Mouse (Mus musculus): ENCODE measurements around the gene Klf12.

Gene Klf12

DNA sequence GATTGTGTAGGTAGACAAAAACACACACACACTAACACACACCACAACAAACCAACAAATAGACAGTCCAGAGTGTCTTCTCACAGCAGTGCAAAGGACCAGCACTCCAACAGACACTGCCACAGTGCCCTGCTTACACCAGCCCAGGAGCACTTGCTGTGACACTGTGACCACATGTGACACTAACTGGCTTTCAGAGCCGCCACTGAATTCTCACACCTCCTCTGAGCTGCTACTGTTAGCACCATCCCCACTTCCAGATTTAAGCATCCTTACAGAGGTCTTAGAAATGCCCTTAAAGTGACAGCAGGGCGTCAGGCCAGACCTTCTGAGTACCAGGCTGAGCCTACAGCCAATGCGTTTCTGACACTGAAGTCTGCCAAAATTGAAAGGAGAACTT is 48.7 kb downstream of the Klf12 start:
- DNase-seq (ENCODE audit: inconsistent age in 2 of 2, low spot score in 1 of 2) = peak in 1 of 2 experiments; percentile 41

- peak in 1 of 2 experiments; percentile 35 for DNase-seq (ENCODE audit: inconsistent age in 2 of 2, low spot score in 1 of 2)
These were observed 53.1 kb downstream of the Klf12 start for GRCm38 (mm10) chr14:100231384-100231783.

- DNase-seq (ENCODE audit: inconsistent age in 2 of 2, low spot score in 1 of 2) = no peak
These were observed 56.4 kb downstream of the Klf12 start for GRCm38 (mm10) chr14:100228120-100228519.

DNA sequence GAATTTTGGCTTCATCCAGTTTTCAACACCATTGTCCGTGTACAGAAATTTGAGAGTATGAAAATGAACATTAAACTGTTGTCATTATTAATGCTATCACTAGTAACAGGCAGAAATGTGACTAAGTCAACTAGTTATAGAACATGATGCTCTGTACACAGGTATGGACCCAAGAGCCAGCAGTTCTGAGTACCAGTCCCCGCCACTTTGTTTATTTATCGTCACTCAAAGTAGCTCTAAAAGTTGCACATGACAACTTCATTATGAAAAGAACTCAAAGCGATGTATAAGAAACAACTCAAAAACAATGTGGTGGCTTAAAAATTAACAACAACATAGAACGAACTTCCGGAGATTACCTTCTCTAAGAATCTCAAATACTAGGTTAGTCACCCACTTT is 56.8 kb downstream of the Klf12 start:
- no peak for DNase-seq (ENCODE audit: inconsistent age in 2 of 2, low spot score in 1 of 2)

DNA sequence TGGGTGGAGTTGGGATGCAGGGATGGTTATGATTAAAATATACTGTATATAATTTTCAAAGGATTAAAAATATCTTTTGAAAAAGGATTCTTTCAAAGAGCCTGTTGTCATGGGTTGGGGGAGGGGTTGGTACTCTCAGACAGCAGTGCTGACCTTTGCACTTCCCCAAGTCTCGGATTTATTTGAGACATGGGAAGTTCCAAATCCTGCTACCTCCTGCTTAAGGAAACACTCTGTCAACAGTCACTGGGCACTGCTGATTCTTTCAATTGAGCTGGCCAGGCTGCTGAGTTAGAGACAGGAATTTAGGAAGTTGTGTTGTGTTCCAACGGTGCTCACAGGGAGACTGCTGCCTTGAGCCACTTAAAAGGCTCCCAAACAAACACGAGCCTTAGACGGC is 60.3 kb downstream of the Klf12 start:
- DNase-seq (ENCODE audit: inconsistent age in 2 of 2, low spot score in 1 of 2) = peak; percentile 29 to 65

GRCm38 (mm10) chr14:100222260-100222659 is 62.2 kb downstream of the Klf12 start:
- DNase-seq (ENCODE audit: inconsistent age in 2 of 2, low spot score in 1 of 2) = no peak

DNA sequence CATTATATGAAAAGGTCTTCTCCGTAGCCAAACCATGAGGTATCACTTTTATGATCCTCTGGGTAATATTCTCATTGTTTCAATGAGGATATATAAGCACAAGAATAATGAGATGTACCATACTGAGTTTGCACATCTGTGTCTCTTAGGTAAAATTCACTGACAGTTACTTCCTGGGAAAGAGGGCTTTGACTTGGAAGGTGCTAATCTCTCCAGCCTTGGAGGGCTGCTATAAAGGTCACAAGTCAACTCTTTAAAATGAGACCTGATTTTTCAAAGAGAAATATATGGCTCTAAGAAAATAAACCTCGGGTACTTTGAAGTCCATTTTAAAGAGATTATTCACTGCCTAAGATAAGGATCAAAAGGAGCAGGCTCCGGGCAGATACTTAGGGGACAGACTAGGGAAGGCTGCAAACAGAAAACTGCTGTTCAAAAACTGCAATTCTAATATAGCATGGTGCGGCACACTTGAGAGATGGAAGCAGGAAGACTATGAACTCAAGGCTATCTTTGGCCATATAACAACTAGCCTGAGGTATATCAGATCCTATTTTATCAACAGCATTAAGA is 69.2 kb downstream of the Klf12 start:
- DNase-seq (ENCODE audit: inconsistent age in 2 of 2, low spot score in 1 of 2) = peak in 1 of 2 experiments; percentile 59

GRCm38 (mm10) chr14:100213066-100213465 is 71.4 kb downstream of the Klf12 start:
- peak; percentile 36 to 76 for DNase-seq (ENCODE audit: inconsistent age in 2 of 2, low spot score in 1 of 2)

- DNase-seq (ENCODE audit: inconsistent age in 2 of 2, low spot score in 1 of 2) = no peak
These were observed 72.7 kb downstream of the Klf12 start for GRCm38 (mm10) chr14:100211826-100212117.

GRCm38 (mm10) chr14:100211036-100211825 is 73.2 kb downstream of the Klf12 start:
- peak; percentile 67 to 90 for DNase-seq (ENCODE audit: inconsistent age in 2 of 2, low spot score in 1 of 2)

- DNase-seq (ENCODE audit: inconsistent age in 2 of 2, low spot score in 1 of 2) = peak; percentile 13 to 53
These were observed 74.6 kb downstream of the Klf12 start for GRCm38 (mm10) chr14:100209814-100210419.

GRCm38 (mm10) chr14:100207081-100207480 is 77.4 kb downstream of the Klf12 start:
- no peak for DNase-seq (ENCODE audit: inconsistent age in 2 of 2, low spot score in 1 of 2)

GRCm38 (mm10) chr14:100206207-100206606 is 78.3 kb downstream of the Klf12 start:
- DNase-seq (ENCODE audit: inconsistent age in 2 of 2, low spot score in 1 of 2) = no peak

GRCm38 (mm10) chr14:100200058-100200688 is 84.3 kb downstream of the Klf12 start:
- no peak for DNase-seq (ENCODE audit: inconsistent age in 2 of 2, low spot score in 1 of 2)

DNA sequence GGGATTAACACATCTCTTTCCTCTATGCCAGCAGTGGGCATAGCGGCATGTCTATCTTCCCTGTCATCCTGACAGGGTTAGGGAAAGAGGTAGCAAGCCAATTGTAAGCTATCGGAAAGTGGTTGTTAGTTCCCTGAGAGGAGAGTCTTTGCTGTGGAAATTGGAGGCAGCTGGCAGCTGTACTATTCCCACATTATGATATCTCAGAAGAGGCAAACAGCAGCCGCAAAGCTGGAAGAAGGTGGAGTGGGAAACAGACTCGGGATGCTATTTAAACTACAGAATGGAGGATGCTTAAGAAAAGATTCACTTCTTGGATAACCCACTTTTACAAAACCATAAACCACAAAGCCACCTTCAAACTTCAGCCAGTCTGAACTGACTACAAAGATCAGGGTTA is 85.8 kb downstream of the Klf12 start:
- no peak for DNase-seq (ENCODE audit: inconsistent age in 2 of 2, low spot score in 1 of 2)

- DNase-seq (ENCODE audit: inconsistent age in 2 of 2, low spot score in 1 of 2) = no peak
These were observed 87.3 kb downstream of the Klf12 start for GRCm38 (mm10) chr14:100197199-100197598.

- peak in 1 of 2 experiments; percentile 52 for DNase-seq (ENCODE audit: inconsistent age in 2 of 2, low spot score in 1 of 2)
These were observed 94.8 kb downstream of the Klf12 start for GRCm38 (mm10) chr14:100189490-100190197.

DNA sequence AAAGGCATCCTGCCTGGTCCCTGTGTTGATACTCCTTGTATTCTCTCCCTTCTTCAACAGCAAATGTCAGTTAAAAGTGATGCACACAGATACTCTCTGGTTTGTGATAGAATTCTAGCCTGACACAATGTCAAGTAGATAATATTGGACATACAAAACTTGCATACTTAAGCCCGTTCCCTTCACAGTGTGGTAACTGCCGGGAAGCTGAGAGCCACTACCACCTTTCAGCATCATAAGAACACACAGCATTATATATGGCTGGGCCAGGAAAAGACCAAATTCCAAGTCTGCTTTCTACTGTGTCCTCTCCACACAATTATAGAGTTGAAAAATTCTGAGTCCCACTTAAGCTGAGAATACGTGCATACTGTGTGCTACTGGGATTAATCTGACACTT is 97.1 kb downstream of the Klf12 start:
- no peak for DNase-seq (ENCODE audit: inconsistent age in 2 of 2, low spot score in 1 of 2)

- DNase-seq (ENCODE audit: inconsistent age in 2 of 2, low spot score in 1 of 2) = peak in 1 of 2 experiments; percentile 47
These were observed 106.7 kb downstream of the Klf12 start for GRCm38 (mm10) chr14:100177796-100178195.

- DNase-seq (ENCODE audit: inconsistent age in 2 of 2, low spot score in 1 of 2) = no peak
These were observed 119.4 kb downstream of the Klf12 start for GRCm38 (mm10) chr14:100165075-100165474.

DNA sequence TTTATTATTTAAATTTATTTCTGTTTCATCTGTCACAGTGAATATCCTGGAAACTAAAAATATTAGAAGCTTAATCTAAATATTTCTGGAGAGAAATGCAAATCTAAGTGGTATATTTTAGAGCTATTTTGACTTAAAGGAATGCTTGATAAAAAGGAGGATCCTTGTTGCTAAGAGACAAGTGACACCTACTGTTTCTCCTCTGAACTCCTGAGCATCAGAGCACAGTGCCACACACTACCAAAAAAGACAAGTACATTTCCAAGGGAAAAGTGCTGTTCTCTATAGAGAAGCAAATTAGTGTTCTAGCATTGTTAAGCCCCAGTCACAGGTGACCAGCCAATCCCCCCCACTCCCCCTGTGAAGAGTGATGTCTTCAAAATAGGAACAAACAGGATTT is 127.8 kb downstream of the Klf12 start:
- DNase-seq (ENCODE audit: inconsistent age in 2 of 2, low spot score in 1 of 2) = no peak
